Mouse (Mus musculus) liver, adult 2 months (tissue): Measurements from ENCODE around the gene Ms4a5. TPM values are rescaled to one million over a fixed set of nuclear protein-coding genes. Genes with fewer than 3 reads are reported as not detected.

Experiments
- DNase-seq: peaks from one replicate; pipeline ENCODE4 v3.0.0-alpha.2; 2011; ENCODE audit warnings: low read depth, low spot score; ENCODE audit errors: extremely low read depth
- H3K27ac ChIP-seq: fragments of 200-500 bp; replicated peaks from 2 replicates; pipeline ENCODE4 v1.5.1; 2012; ENCODE audit warnings: low read depth, mild to moderate bottlenecking, control low read depth, inconsistent platforms, low read length; ENCODE audit not compliant: insufficient read depth
- H3K27me3 ChIP-seq: fragments of 200-500 bp; 2 replicates; pipeline ENCODE4 v1.6.1; 2012; ENCODE audit warnings: mild to moderate bottlenecking, moderate library complexity, low read length, inconsistent platforms; ENCODE audit not compliant: control insufficient read depth, insufficient read depth
- H3K36me3 ChIP-seq: fragments of 200-500 bp; 2 replicates; pipeline ENCODE4 v1.6.1; 2012; ENCODE audit warnings: low read length, inconsistent platforms; ENCODE audit not compliant: control insufficient read depth, insufficient read depth
- H3K4me1 ChIP-seq: fragments of 200-500 bp; 2 replicates; pipeline ENCODE4 v1.6.1; 2011; ENCODE audit warnings: low read length; ENCODE audit not compliant: control insufficient read depth, insufficient read depth
- H3K4me3 ChIP-seq: fragments of 200-500 bp; 2 replicates; pipeline ENCODE4 v1.5.1; 2011; ENCODE audit warnings: low read depth, mild to moderate bottlenecking, control low read depth, low read length, moderate library complexity; ENCODE audit not compliant: insufficient read depth
- H3K79me2 ChIP-seq: fragments of 200-500 bp; 2 replicates; pipeline ENCODE4 v1.6.1; 2012; ENCODE audit warnings: inconsistent platforms, mild to moderate bottlenecking, low read length, moderate library complexity; ENCODE audit not compliant: control insufficient read depth, insufficient read depth
- H3K9ac ChIP-seq: fragments of 200-500 bp; 2 replicates; pipeline ENCODE4 v1.6.1; 2012; ENCODE audit warnings: low read depth, mild to moderate bottlenecking, control low read depth, inconsistent platforms, low read length
- CTCF ChIP-seq: fragments of 200-500 bp; IDR thresholded peaks from 2 replicates; pipeline ENCODE4 v1.5.1; 2011; ENCODE audit warnings: low read depth, low read length, control low read depth
- POLR2A ChIP-seq: fragments of 200-500 bp; IDR thresholded peaks from 2 replicates; pipeline ENCODE4 v1.6.1; 2011; ENCODE audit warnings: low read length, control low read depth; ENCODE audit not compliant: insufficient read depth; ENCODE audit errors: extremely low read depth
- WGBS: fragments of 180-500 bp; shearing (Covaris S2); methylation state at CpG from one replicate; pipeline ENCODE4 v1.1.7; 2018; 5-methylcytosine and 5-hydroxymethylcytosine counted together
- polyA plus RNA-seq: library from polyadenylated mRNA; depleted of rRNA; stranded (reverse); fragments of >200 nt; gene quantifications from 2 replicates; pipeline ENCODE4 v1.2.3, GENCODE M21; 2012; rRNA removed
- total RNA-seq: library from RNA; depleted of rRNA; stranded (reverse); fragments of >200 nt; gene quantifications from 2 replicates; pipeline ENCODE4 v1.2.3, GENCODE M21; 2014; rRNA removed

Ms4a5 gene
- total and polyA plus RNA-seq, 2 experiments, result not detected

DNA sequence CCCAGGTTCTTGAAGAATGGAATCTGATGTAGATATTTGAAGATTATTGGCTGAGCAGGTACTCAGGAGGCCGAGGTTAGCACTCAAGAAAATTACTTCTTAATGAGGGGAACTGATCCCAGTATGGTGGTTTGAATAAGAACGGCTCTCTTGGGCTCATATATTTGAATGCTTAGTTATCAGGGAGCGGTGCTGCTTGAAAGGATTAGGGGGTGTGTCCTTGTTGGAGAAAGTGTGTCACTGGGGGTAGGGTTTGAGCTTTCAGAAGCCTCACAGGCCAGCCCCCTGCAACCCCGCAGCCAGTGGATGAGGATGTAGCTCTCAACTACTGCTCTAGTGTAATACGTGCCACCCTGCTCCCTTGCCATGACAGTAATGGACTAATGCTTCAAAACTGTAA, 41.1 kb downstream of the Ms4a5 start:
- Histone ChIP-seq H3K27me3 (no peaks in the 10 kb centered on the region), H3K9ac (no peak overlapping the region), H3K36me3 (no peaks in the 10 kb centered on the region), H3K4me1 (no peaks in the 10 kb centered on the region; the same call in 1 of the 2 replicates), H3K27ac (no peak overlapping the region), H3K4me3 (no peak overlapping the region), H3K79me2 (no peaks in the 10 kb centered on the region)
- DNase-seq, result no peak
- WGBS, result 74% methylated on average over 5 of the region's 5 CpGs
- no peak for TF ChIP-seq POLR2A

DNA sequence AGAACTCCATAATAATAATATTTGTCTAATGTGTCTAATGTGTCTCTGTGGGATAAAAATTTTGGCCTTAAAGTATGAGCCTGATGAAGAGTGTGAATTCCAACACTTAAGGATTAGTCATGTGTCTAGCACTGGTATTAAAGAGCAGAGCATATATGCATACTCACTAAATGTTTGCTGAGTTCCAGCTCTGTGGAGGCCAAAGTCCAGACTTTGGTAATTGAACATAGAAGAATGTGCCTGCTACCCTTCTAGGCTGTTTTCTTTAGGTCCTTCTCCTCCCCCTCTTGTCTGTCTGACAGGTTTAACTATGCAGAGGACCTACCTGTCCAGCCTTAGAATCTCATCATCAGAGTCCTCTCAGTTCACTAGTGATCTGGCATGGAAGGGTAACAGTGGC, 47.9 kb downstream of the Ms4a5 start:
- no peak for DNase-seq
- Histone ChIP-seq H3K27me3 (no peaks in the 10 kb centered on the region), H3K36me3 (no peaks in the 10 kb centered on the region), H3K4me1 (no peaks in the 10 kb centered on the region), H3K27ac (no peak overlapping the region), H3K79me2 (no peaks in the 10 kb centered on the region), H3K9ac (no peak overlapping the region), H3K4me3 (no peak overlapping the region)
- TF ChIP-seq CTCF (no peak), POLR2A (no peak)

DNA sequence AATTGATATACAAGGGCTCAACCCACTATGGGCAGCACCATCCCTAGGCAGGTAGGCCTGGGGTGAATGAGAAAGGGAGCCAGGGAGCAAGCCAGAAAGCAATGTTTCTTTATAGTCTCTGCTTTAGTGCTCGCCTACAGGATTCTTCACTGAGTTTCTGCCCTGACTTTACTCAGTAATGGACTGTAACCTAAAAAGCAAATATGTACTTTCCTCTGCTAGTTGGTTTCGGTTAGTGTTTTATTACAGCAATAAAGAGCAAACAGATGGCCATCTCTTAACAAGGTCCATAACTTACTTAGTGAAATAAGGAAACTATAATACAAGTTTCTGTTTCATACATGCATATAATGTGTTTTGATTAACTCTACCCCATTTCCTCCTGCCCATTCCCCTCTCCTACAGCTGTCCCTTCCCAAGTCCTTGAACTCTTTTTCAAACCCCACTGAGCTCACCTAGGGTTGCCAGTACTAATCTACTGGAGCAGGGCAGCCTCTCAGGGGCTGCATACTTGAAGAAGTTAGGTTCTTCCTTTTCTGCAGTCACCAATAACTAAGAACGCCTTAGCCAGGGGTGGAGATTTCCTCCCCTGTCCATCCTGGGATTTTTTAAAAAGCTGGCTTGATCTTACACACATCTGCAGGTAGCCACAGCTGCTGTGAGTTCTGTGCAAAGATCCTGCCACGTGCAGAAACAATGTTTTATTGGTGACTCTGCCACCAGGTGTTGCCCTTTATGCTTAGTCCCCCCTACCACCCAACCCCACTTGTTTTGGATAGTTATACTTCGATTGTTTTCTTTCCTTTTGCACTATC, 48.5 kb downstream of the Ms4a5 start:
- Histone ChIP-seq H3K4me3 (no peak overlapping the region), H3K27me3 (no peaks in the 10 kb centered on the region), H3K9ac (no peak overlapping the region), H3K36me3 (no peaks in the 10 kb centered on the region), H3K79me2 (no peaks in the 10 kb centered on the region), H3K27ac (no peak overlapping the region), H3K4me1 (no peaks in the 10 kb centered on the region)
- 63% methylated on average over 5 of the region's 5 CpGs for WGBS
- TF ChIP-seq POLR2A (no peak), CTCF (no peak)
- DNase-seq, result no peak

- DNase-seq, result no peak
- no peak overlapping the region for H3K4me3 ChIP-seq
- no peaks in the 10 kb centered on the region for H3K4me1 ChIP-seq
- H3K36me3 ChIP-seq, result no peaks in the 10 kb centered on the region
- H3K79me2 ChIP-seq, result no peaks in the 10 kb centered on the region
- H3K9ac ChIP-seq, result no peak overlapping the region
- TF ChIP-seq POLR2A (no peak), CTCF (no peak)
- WGBS, result 78% methylated on average over 5 of the region's 5 CpGs
- H3K27ac ChIP-seq, result no peak overlapping the region
- no peaks in the 10 kb centered on the region for H3K27me3 ChIP-seq
Observed at GRCm38 (mm10) chr19:11234244-11234643, 49.4 kb downstream of the Ms4a5 start.

DNA sequence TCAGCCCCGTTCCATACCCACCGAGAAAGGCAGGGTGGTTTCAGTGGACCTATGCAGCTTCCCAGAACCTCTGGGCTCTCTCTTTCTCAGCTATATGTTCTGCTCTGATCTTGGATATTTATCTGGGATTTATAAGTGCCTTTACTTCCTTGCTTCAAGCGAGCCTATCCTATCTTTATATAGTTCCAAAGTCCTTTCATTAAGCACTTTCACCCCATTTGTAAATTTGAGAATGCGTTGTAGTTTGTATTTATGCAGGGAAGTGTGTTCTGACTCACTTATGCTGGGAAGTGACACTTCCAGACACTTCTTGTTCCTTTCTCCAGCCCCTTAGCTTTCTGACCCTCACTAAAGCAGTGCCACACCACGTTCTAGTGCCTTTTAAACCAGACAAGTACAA, 51.3 kb downstream of the Ms4a5 start, which contains the start of gene Ms4a12:
Ms4a12 (minus strand) TSS at position 101 of the 400 bp plus-strand sequence.
- 69% methylated on average over 5 of the region's 5 CpGs for WGBS
- no peak within 1 kb of the TSS for H3K27ac ChIP-seq
- H3K79me2 ChIP-seq, result no peaks in the 10 kb centered on the region
- no peaks in the 10 kb centered on the region for H3K36me3 ChIP-seq
- no peaks in the 10 kb centered on the region for H3K4me1 ChIP-seq
- H3K9ac ChIP-seq, result no peak within 1 kb of the TSS
- TF ChIP-seq POLR2A (no peak), CTCF (no peak)
- no peaks in the 10 kb centered on the region for H3K27me3 ChIP-seq
- H3K4me3 ChIP-seq, result no peak within 1 kb of the TSS
- DNase-seq, result no peak

Other genes with a start within 250 kb of the Ms4a5 start
- 0.83 and 1.7 TPM in 2 replicates for gene Ms4a8a, start 202.8 kb downstream of the Ms4a5 start, total RNA-seq
- gene Ms4a8a, start 202.8 kb downstream of the Ms4a5 start, polyA plus RNA-seq, result 0.78 and 1.9 TPM in 2 replicates
- not detected in 2 replicates for gene 1700017D01Rik, start 153.0 kb downstream of the Ms4a5 start, total RNA-seq
- gene 1700017D01Rik, start 153.0 kb downstream of the Ms4a5 start, polyA plus RNA-seq, result not detected in 2 replicates
- gene 1700025F22Rik, start 118.6 kb downstream of the Ms4a5 start, total RNA-seq, result not detected in 2 replicates
- gene 1700025F22Rik, start 118.6 kb downstream of the Ms4a5 start, polyA plus RNA-seq, result not detected in 2 replicates
- gene Ms4a13, start 87.1 kb downstream of the Ms4a5 start, total RNA-seq, result not detected in 2 replicates
- gene Ms4a13, start 87.1 kb downstream of the Ms4a5 start, polyA plus RNA-seq, result not detected in 2 replicates
- gene Ms4a12, start 51.4 kb downstream of the Ms4a5 start, total RNA-seq, result not detected in 2 replicates
- not detected in 2 replicates for gene Ms4a12, start 51.4 kb downstream of the Ms4a5 start, polyA plus RNA-seq
- gene Ms4a1, start 17.6 kb downstream of the Ms4a5 start, total RNA-seq, result 0.74 and 1.7 TPM in 2 replicates
- gene Ms4a1, start 17.6 kb downstream of the Ms4a5 start, polyA plus RNA-seq, result 0.07 and 0.20 TPM in 2 replicates
- gene Ms4a14, start 30.6 kb upstream of the Ms4a5 start, total RNA-seq, result 0.07 TPM in 1 of 2 replicates, not detected in the other
- gene Ms4a14, start 30.6 kb upstream of the Ms4a5 start, polyA plus RNA-seq, result not detected in 2 replicates
- 1.3 TPM in 2 replicates for gene Ms4a7, start 52.3 kb upstream of the Ms4a5 start, total RNA-seq
- 0.21 and 0.35 TPM in 2 replicates for gene Ms4a7, start 52.3 kb upstream of the Ms4a5 start, polyA plus RNA-seq
- gene Ms4a4a, start 91.7 kb upstream of the Ms4a5 start, total RNA-seq, result 0.28 TPM in 1 of 2 replicates, not detected in the other
- not detected in 2 replicates for gene Ms4a4a, start 91.7 kb upstream of the Ms4a5 start, polyA plus RNA-seq
- 0.74 and 1.3 TPM in 2 replicates for gene Ms4a4c, start 120.9 kb upstream of the Ms4a5 start, total RNA-seq
- gene Ms4a4c, start 120.9 kb upstream of the Ms4a5 start, polyA plus RNA-seq, result 0.26 TPM in 1 of 2 replicates, not detected in the other
- 0.65 and 1.1 TPM in 2 replicates for gene Ms4a4b, start 159.7 kb upstream of the Ms4a5 start, total RNA-seq
- 0.96 and 1.9 TPM in 2 replicates for gene Ms4a4b, start 159.7 kb upstream of the Ms4a5 start, polyA plus RNA-seq
- 5.6 and 6.6 TPM in 2 replicates for gene Ms4a6c, start 185.5 kb upstream of the Ms4a5 start, total RNA-seq
- 1.0 and 1.8 TPM in 2 replicates for gene Ms4a6c, start 185.5 kb upstream of the Ms4a5 start, polyA plus RNA-seq
- 1.1 and 1.4 TPM in 2 replicates for gene Gm8369, start 202.1 kb upstream of the Ms4a5 start, total RNA-seq
- gene Gm8369, start 202.1 kb upstream of the Ms4a5 start, polyA plus RNA-seq, result 0.22 and 0.48 TPM in 2 replicates
- gene Ms4a6b, start 232.6 kb upstream of the Ms4a5 start, total RNA-seq, result 3.2 and 4.7 TPM in 2 replicates
- gene Ms4a6b, start 232.6 kb upstream of the Ms4a5 start, polyA plus RNA-seq, result 0.61 and 0.98 TPM in 2 replicates